Mouse (Mus musculus) left cerebral cortex, postnatal 10 days (tissue): ENCODE data around the gene Tnc. TPM values are rescaled to one million over a fixed set of nuclear protein-coding genes. Genes with fewer than 3 reads are reported as not detected.
A peak's percentile ranks its signal among the peaks of the same experiment; 100 is the strongest.
"Not testable (repeated sequence)": the region's sequence is repeated elsewhere in the genome, so short reads cannot be mapped to it uniquely, and the experiment has no call there.

Experiments used
- DNase-seq, 2 experiments: peaks; one replicate each; pipeline ENCODE4 v3.0.0; 2021 to 2022; ENCODE audit warnings: low spot score in 2 of 2, mixed read lengths in 1 of 2; ENCODE audit errors: extremely low spot score in 1 of 2
- intact Hi-C: fragments of 180-260 bp; cut with DNase I; formaldehyde crosslinking; loops from one replicate; pipeline ENCODE4 v1.15.1; 2025
- total RNA-seq, 2 experiments: library from RNA; stranded (reverse); gene quantifications; 2 replicates each; pipeline ENCODE4 v1.2.3; 2021

The Tnc gene
- total RNA-seq, 2 experiments from 2014 or later = 22.9 to 29.1 TPM

GRCm38 (mm10) chr4:63980211-63980794 lies 66.5 kb downstream of the Tnc start:
- intact Hi-C loops = no loop called here
- no peak for DNase-seq

- intact Hi-C loops = no loop called here
- no peak for DNase-seq
These were observed 67.2 kb downstream of the Tnc start for GRCm38 (mm10) chr4:63979635-63980034.

- intact Hi-C loops = no loop called here
- no peak for DNase-seq
These were observed 74.3 kb downstream of the Tnc start for GRCm38 (mm10) chr4:63972536-63972935.

- DNase-seq = no peak
- intact Hi-C loops = no loop called here
These were observed 75.1 kb downstream of the Tnc start for GRCm38 (mm10) chr4:63971762-63972161.

GRCm38 (mm10) chr4:63970925-63971324 lies 75.9 kb downstream of the Tnc start:
- DNase-seq = no peak
- intact Hi-C loops = no loop called here

- intact Hi-C loops = no loop called here
- no peak for DNase-seq
These were observed 76.9 kb downstream of the Tnc start for GRCm38 (mm10) chr4:63969891-63970290.

GRCm38 (mm10) chr4:63963410-63963809 lies 83.4 kb downstream of the Tnc start:
- no peak for DNase-seq
- intact Hi-C loops = no loop called here

- intact Hi-C loops = no loop called here
- no peak for DNase-seq
These were observed 84.9 kb downstream of the Tnc start for GRCm38 (mm10) chr4:63961858-63962468.

GRCm38 (mm10) chr4:63958601-63959000 lies 88.2 kb downstream of the Tnc start:
- DNase-seq = no peak
- intact Hi-C loops = no loop called here

- DNase-seq = no peak
- intact Hi-C loops = no loop called here
These were observed 96.8 kb downstream of the Tnc start for GRCm38 (mm10) chr4:63950054-63950453.

GRCm38 (mm10) chr4:63948688-63949073 lies 98.1 kb downstream of the Tnc start:
- intact Hi-C loops = loop anchor here (5.0 to 10.0 kb wide), 4 partner anchors 264 to 794 kb away; partner anchors contain the start of gene Ambp
- not testable (repeated sequence) for DNase-seq

GRCm38 (mm10) chr4:63948066-63948687 lies 98.6 kb downstream of the Tnc start:
- peak; percentile 45 to 52 for DNase-seq
- intact Hi-C loops = loop anchor here (5.0 to 10.0 kb wide), 4 partner anchors 263 to 793 kb away; partner anchors contain the start of gene Ambp

- intact Hi-C loops = loop anchor here (10.0 kb wide), 3 partner anchors 259 to 789 kb away; partner anchors contain the start of gene Ambp
- no peak for DNase-seq
These were observed 103.0 kb downstream of the Tnc start for GRCm38 (mm10) chr4:63943813-63944212.

- no peak for DNase-seq
- intact Hi-C loops = loop anchor here (10.0 kb wide), 3 partner anchors 258 to 788 kb away; partner anchors contain the start of gene Ambp
These were observed 103.9 kb downstream of the Tnc start for GRCm38 (mm10) chr4:63942875-63943274.

- intact Hi-C loops = loop anchor here (10.0 kb wide), 3 partner anchors 257 to 787 kb away; partner anchors contain the start of gene Ambp
- DNase-seq = no peak
These were observed 105.4 kb downstream of the Tnc start for GRCm38 (mm10) chr4:63941420-63941819.

- DNase-seq = no peak
- intact Hi-C loops = no loop called here
These were observed 107.4 kb downstream of the Tnc start for GRCm38 (mm10) chr4:63939428-63939827.

GRCm38 (mm10) chr4:63935960-63936359 lies 110.9 kb downstream of the Tnc start:
- DNase-seq = no peak
- intact Hi-C loops = no loop called here

GRCm38 (mm10) chr4:63935314-63935713 lies 111.5 kb downstream of the Tnc start:
- intact Hi-C loops = no loop called here
- no peak for DNase-seq

- intact Hi-C loops = no loop called here
These were observed 116.0 kb downstream of the Tnc start for GRCm38 (mm10) chr4:63930863-63931262.

GRCm38 (mm10) chr4:63929490-63929889 lies 117.3 kb downstream of the Tnc start:
- intact Hi-C loops = no loop called here

More at GRCm38 (mm10) chr4:63930863-63931262, 116.0 kb downstream of the Tnc start:
- DNase-seq = no peak

More at GRCm38 (mm10) chr4:63929490-63929889, 117.3 kb downstream of the Tnc start:
- DNase-seq = no peak
